Mouse (Mus musculus) monocyte, adult 2 months (primary cell): Measurements from ENCODE around the gene Hunk.
A peak's percentile ranks its signal among the peaks of the same experiment; 100 is the strongest.

Source experiments
- DNase-seq, 2 experiments: peaks; one replicate each; pipeline ENCODE4 v3.0.0; 2022; ENCODE audit warnings: low spot score in 2 of 2, low read depth in 1 of 2

Hunk gene

GRCm38 (mm10) chr16:90385688-90386513 is at the start of gene Hunk:
Hunk (plus strand) TSS chr16:90386013.
- DNase-seq, result no peak

- no peak for DNase-seq
These were observed 46.8 kb upstream of the Hunk start for GRCm38 (mm10) chr16:90339026-90339425.

GRCm38 (mm10) chr16:90341086-90341485 is 44.7 kb upstream of the Hunk start:
- no peak for DNase-seq

GRCm38 (mm10) chr16:90349700-90350548 is 35.9 kb upstream of the Hunk start:
- peak in 1 of 2 experiments; percentile 29 for DNase-seq

GRCm38 (mm10) chr16:90351726-90352125 is 34.1 kb upstream of the Hunk start:
- no peak for DNase-seq

GRCm38 (mm10) chr16:90352691-90353090 is 33.1 kb upstream of the Hunk start:
- DNase-seq, result no peak

GRCm38 (mm10) chr16:90353156-90353555 is 32.7 kb upstream of the Hunk start:
- no peak for DNase-seq

- no peak for DNase-seq
These were observed 26.5 kb upstream of the Hunk start for GRCm38 (mm10) chr16:90359329-90359728.

- no peak for DNase-seq
These were observed 26.1 kb upstream of the Hunk start for GRCm38 (mm10) chr16:90359750-90360149.

GRCm38 (mm10) chr16:90360327-90360726 is 25.5 kb upstream of the Hunk start:
- no peak for DNase-seq

- no peak for DNase-seq
These were observed 22.9 kb upstream of the Hunk start for GRCm38 (mm10) chr16:90362926-90363325.

- no peak for DNase-seq
These were observed 5.9 kb upstream of the Hunk start for GRCm38 (mm10) chr16:90379897-90380296.

- DNase-seq, result no peak
These were observed 4.2 kb upstream of the Hunk start for GRCm38 (mm10) chr16:90381633-90382032.

- DNase-seq, result no peak
These were observed 3.0 kb upstream of the Hunk start for GRCm38 (mm10) chr16:90382701-90383280.

- no peak for DNase-seq
These were observed 1.8 kb upstream of the Hunk start for GRCm38 (mm10) chr16:90384058-90384457.

GRCm38 (mm10) chr16:90384846-90385245 is 967 bp upstream of the Hunk start:
- no peak for DNase-seq

GRCm38 (mm10) chr16:90385326-90385687 is 506 bp upstream of the Hunk start:
- no peak for DNase-seq

GRCm38 (mm10) chr16:90386514-90387160 is 824 bp downstream of the Hunk start:
- no peak for DNase-seq

GRCm38 (mm10) chr16:90387161-90387671 is 1.4 kb downstream of the Hunk start:
- DNase-seq, result no peak

- no peak for DNase-seq
These were observed 2.1 kb downstream of the Hunk start for GRCm38 (mm10) chr16:90387961-90388360.

GRCm38 (mm10) chr16:90389103-90389750 is 3.4 kb downstream of the Hunk start:
- no peak for DNase-seq
